In the genomic region with DNA sequence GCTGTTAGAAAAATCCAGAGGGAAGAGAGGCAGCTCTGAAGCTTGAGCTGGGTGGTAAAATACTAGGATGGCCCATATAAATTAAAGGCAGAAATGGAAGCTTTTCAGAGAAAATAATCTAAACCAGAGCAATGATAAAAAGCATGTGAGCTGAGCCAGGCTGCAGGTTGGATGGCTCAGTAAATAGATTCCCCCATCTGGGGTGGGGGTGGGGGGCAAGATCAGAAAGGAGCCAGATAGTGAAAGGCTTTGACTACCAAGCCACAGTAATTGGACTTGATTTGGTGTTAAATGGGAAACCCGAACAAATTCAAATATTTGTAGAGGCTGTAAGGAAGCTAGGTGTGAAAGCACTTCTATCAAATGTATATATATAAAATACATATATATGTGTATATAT, we compare ENCODE assay signal across 19 mouse cellular contexts. TPM values are rescaled to one million over a fixed set of nuclear protein-coding genes. Genes with fewer than 3 reads are reported as not detected.
A peak's percentile ranks its signal among the peaks of the same experiment; 100 is the strongest.
DNase-seq lines count a peak whose midpoint lies in the region; TF ChIP-seq lines count a peak whose summit lies in the region.
"Had no signal": no experiment of that assay in that cellular context is flagged by ENCODE, and none has a peak within 500 bp of the region (broad histone marks: within the 10 kb centered on the region; RNA-seq: fewer than 3 reads in every experiment).

No protein-coding gene starts in this region.

- intact Hi-C loops in left cerebral cortex, postnatal 4 days (cut with DNase I): loop anchor here (10.0 kb wide), 1 partner anchor 91 kb away; no protein-coding TSS in a partner anchor

- peaks cover 11% of the 10 kb centered on the region for H3K4me1 ChIP-seq in cerebellum, adult 2 months (ENCODE audit: control insufficient read depth, insufficient read depth, low read length)

- DNase-seq in cerebellum, adult 9-10 months: peak; percentile 27
- no peak for DNase-seq in cerebellum, adult 2 months
- DNase-seq in cerebellum, postnatal 14 days: peak; percentile 38 to 55
- DNase-seq in cerebellum, postnatal 4 days (ENCODE audit: low spot score in 2 of 2): no peak
- peak; percentile 33 for DNase-seq in left cerebral cortex, postnatal 4 days
- DNase-seq in left cerebral cortex, adult 18-20 months (ENCODE audit: low spot score in 2 of 2): no peak
- DNase-seq in brain, embryonic 14.5 days (ENCODE audit: low read depth): peak; percentile 13
- DNase-seq: adrenal gland, adult 8-10 months; adrenal gland, postnatal 14 days; adrenal gland, postnatal 36 days; B cell, adult 2 months; cerebellum, adult 11 months; cerebellum, adult 8-10 months; embryo, embryonic 11 days had no signal

- no peak for TF ChIP-seq POLR2A in cerebellum, adult 2 months (IDR thresholded peaks at IDR 0.05; ENCODE audit: borderline replicate concordance, insufficient read depth, low read length)
- TF ChIP-seq POLR2A in brain, embryonic 14.5 days (IDR thresholded peaks at IDR 0.05; ENCODE audit: borderline replicate concordance, extremely low read depth, insufficient read depth, insufficient read length, poor library complexity, severe bottlenecking): no peak

- H3K27ac ChIP-seq in cerebellum, adult 2 months (ENCODE audit: insufficient read depth, low read length): no peak overlapping the region
- H3K27ac ChIP-seq: embryonic facial prominence, embryonic 13.5 days; embryonic facial prominence, embryonic 15.5 days; forebrain, embryonic 10.5 days; forebrain, embryonic 12.5 days had no signal

- H3K27me3 ChIP-seq in cerebellum, adult 2 months (ENCODE audit: control insufficient read depth, insufficient read depth, low read length): no peaks in the 10 kb centered on the region
- H3K27me3 ChIP-seq: embryonic facial prominence, embryonic 13.5 days; embryonic facial prominence, embryonic 15.5 days; Patski had no signal

- no peak overlapping the region for H3K4me3 ChIP-seq in cerebellum, adult 2 months (replicated peaks; ENCODE audit: insufficient read depth, low read depth, low read length)
- H3K4me3 ChIP-seq: embryonic facial prominence, embryonic 15.5 days had no signal

- 63% methylated on average over 1 of the region's 1 CpGs for WGBS in cerebellum, adult 2 months

- no peak for TF ChIP-seq CTCF in cerebellum, adult 2 months (IDR thresholded peaks at IDR 0.05; ENCODE audit: borderline replicate concordance, insufficient read depth, low read depth, low read length)
- no peak for TF ChIP-seq CTCF in brain, embryonic 14.5 days (IDR thresholded peaks at IDR 0.05; ENCODE audit: borderline replicate concordance, extremely low read depth, insufficient read depth, insufficient read length)

RNA-seq across cellular contexts. Expression of gene Glce, which starts 1.8 kb away (rescaled TPM):
- polyA plus RNA-seq in cerebellum, adult 2 months (2012; rRNA removed): 17.8 and 20.4 TPM in 2 replicates
- total RNA-seq in left cerebral cortex, postnatal 4 days (2021): 10 to 100 TPM; 28.2 to 29.2 TPM
- 10 to 100 TPM; 37.1 to 37.8 TPM for total RNA-seq in left cerebral cortex, adult 18-20 months (2021)
- polyA plus RNA-seq in brain, embryonic 14.5 days (2012; rRNA removed): 10.1 and 13.2 TPM in 2 replicates

Comparison
In these comparisons a context has a peak if more than half of its experiments do, and no peak if none do; other contexts are left out.
1. DNase-seq: peak in cerebellum, adult 9-10 months (single experiment), cerebellum, postnatal 14 days (2 of 2), left cerebral cortex, postnatal 4 days (single experiment) and brain, embryonic 14.5 days (single experiment); none in cerebellum, adult 2 months (0 of 2), cerebellum, postnatal 4 days (0 of 2) and left cerebral cortex, adult 18-20 months (0 of 2).